Mouse (Mus musculus): ENCODE results near the gene Prkca. TPM values are rescaled to one million over a fixed set of nuclear protein-coding genes. Genes with fewer than 3 reads are reported as not detected.

The Prkca gene
- total and polyA plus RNA-seq, 3 experiments = 15.3 to 30.9 (median 19.9) TPM

GRCm38 (mm10) chr11:108330818-108331217 is 12.9 kb downstream of the Prkca start:
- Histone ChIP-seq H3K79me2 (ENCODE audit: control insufficient read depth, insufficient read depth, low read length, poor library complexity) (no peaks in the 10 kb centered on the region), H3K9me3 (replicated peaks; ENCODE audit: insufficient read depth, low read length) (no peaks in the 10 kb centered on the region), H3K9ac (ENCODE audit: control insufficient read depth, low read depth, low read length, poor library complexity, severe bottlenecking) (no peak overlapping the region), H3K27me3 (ENCODE audit: control insufficient read depth in 1 of 2, insufficient read depth in 2 of 2, low read length in 2 of 2) (no peaks in the 10 kb centered on the region), H3K27ac (ENCODE audit: control insufficient read depth, low read depth, low read length) (no peak overlapping the region), H3K4me3 (ENCODE audit: control insufficient read depth in 1 of 2, insufficient read depth in 1 of 2, low read depth in 2 of 2, low read length in 2 of 2) (no peak overlapping the region), H3K4me1 (ENCODE audit: control insufficient read depth in 1 of 2, insufficient read depth in 2 of 2, low read length in 2 of 2) (peaks cover 0 to 3% of the 10 kb centered on the region in 2 experiments; a peak in 1 of 4 replicates), H3K36me3 (ENCODE audit: control insufficient read depth in 1 of 2, insufficient read depth in 2 of 2, low read length in 2 of 2) (peaks cover 2 to 15% of the 10 kb centered on the region in 2 experiments; a peak in 3 of 4 replicates)
- TF ChIP-seq ELF1 (IDR thresholded peaks at IDR 0.05; ENCODE audit: low read depth, low read length) = no peak
- TF ChIP-seq TBP (IDR thresholded peaks at IDR 0.05; ENCODE audit: low read depth, low read length) = no peak
- TF ChIP-seq ETS1 (IDR thresholded peaks at IDR 0.05; ENCODE audit: low read depth, low read length) = no peak
- no peak for TF ChIP-seq MAZ (IDR thresholded peaks at IDR 0.05; ENCODE audit: low read depth, low read length)
- TF ChIP-seq MAX (IDR thresholded peaks at IDR 0.05; ENCODE audit: low read length) = no peak
- TF ChIP-seq POLR2AphosphoS5 (IDR thresholded peaks at IDR 0.05; ENCODE audit: borderline replicate concordance, low read depth, low read length) = no peak
- TF ChIP-seq EP300 (IDR thresholded peaks at IDR 0.05; ENCODE audit: low read depth in 1 of 2, low read length in 2 of 2) = no peak
- TF ChIP-seq TAL1 (IDR thresholded peaks at IDR 0.05; ENCODE audit: low read length) = no peak
- TF ChIP-seq CHD2 (IDR thresholded peaks at IDR 0.05; ENCODE audit: low read length) = no peak
- no peak for TF ChIP-seq ZKSCAN1 (IDR thresholded peaks at IDR 0.05; ENCODE audit: low read depth, low read length)
- no peak for TF ChIP-seq GATA1 (IDR thresholded peaks at IDR 0.05; ENCODE audit: low read depth, low read length)
- no peak for TF ChIP-seq UBTF (IDR thresholded peaks at IDR 0.05; ENCODE audit: borderline replicate concordance, insufficient read depth, low read depth, low read length)
- no peak for TF ChIP-seq ZNF384 (IDR thresholded peaks at IDR 0.05; ENCODE audit: low read depth, low read length)
- TF ChIP-seq E2F4 (IDR thresholded peaks at IDR 0.05; ENCODE audit: borderline replicate concordance, low read depth, low read length) = no peak
- no peak for TF ChIP-seq POLR2AphosphoS2 (IDR thresholded peaks at IDR 0.05; ENCODE audit: low read length)
- no peak for TF ChIP-seq RCOR1 (IDR thresholded peaks at IDR 0.05; ENCODE audit: low read depth, low read length)
- TF ChIP-seq MXI1 (IDR thresholded peaks at IDR 0.05; ENCODE audit: low read depth, low read length) = no peak
- no peak for TF ChIP-seq NRF1 (IDR thresholded peaks at IDR 0.05; ENCODE audit: insufficient read depth, low read depth, low read length, poor library complexity, severe bottlenecking)
- TF ChIP-seq MEF2A (IDR thresholded peaks at IDR 0.05; ENCODE audit: extremely low read depth, insufficient replicate concordance, low read depth, low read length, poor library complexity, severe bottlenecking) = no peak
- TF ChIP-seq GABPA (IDR thresholded peaks at IDR 0.05; ENCODE audit: low read depth, low read length) = no peak
- DNase-seq (ENCODE audit: low read depth, low spot score) = no peak

- Histone ChIP-seq H3K9me3 (replicated peaks; ENCODE audit: insufficient read depth, low read length) (no peaks in the 10 kb centered on the region), H3K4me3 (ENCODE audit: control insufficient read depth in 1 of 2, insufficient read depth in 1 of 2, low read depth in 2 of 2, low read length in 2 of 2) (no peak overlapping the region), H3K27me3 (ENCODE audit: control insufficient read depth in 1 of 2, insufficient read depth in 2 of 2, low read length in 2 of 2) (no peaks in the 10 kb centered on the region), H3K4me1 (ENCODE audit: control insufficient read depth in 1 of 2, insufficient read depth in 2 of 2, low read length in 2 of 2) (peaks cover 9 to 18% of the 10 kb centered on the region in 2 experiments), H3K79me2 (ENCODE audit: control insufficient read depth, insufficient read depth, low read length, poor library complexity) (no peaks in the 10 kb centered on the region), H3K27ac (ENCODE audit: control insufficient read depth, low read depth, low read length) (no peak overlapping the region), H3K36me3 (ENCODE audit: control insufficient read depth in 1 of 2, insufficient read depth in 2 of 2, low read length in 2 of 2) (peaks cover 5 to 20% of the 10 kb centered on the region in 2 experiments), H3K9ac (ENCODE audit: control insufficient read depth, low read depth, low read length, poor library complexity, severe bottlenecking) (no peak overlapping the region)
- TF ChIP-seq HCFC1 (IDR thresholded peaks at IDR 0.05; ENCODE audit: low read depth, low read length) (no peak), POLR2AphosphoS5 (IDR thresholded peaks at IDR 0.05; ENCODE audit: borderline replicate concordance, low read depth, low read length) (no peak), ELF1 (IDR thresholded peaks at IDR 0.05; ENCODE audit: low read depth, low read length) (no peak), ZKSCAN1 (IDR thresholded peaks at IDR 0.05; ENCODE audit: low read depth, low read length) (peak; percentile 88)
- no peak for DNase-seq (ENCODE audit: low read depth, low spot score)
Measured at GRCm38 (mm10) chr11:108325943-108326342, 17.8 kb downstream of the Prkca start.

Measured in MEL (cell line).